ENCODE assay signal across 31 mouse cellular contexts in genomic region chr11:119148829-119149228, GRCm38 (mm10).
"Had no signal": no experiment of that assay in that cellular context is flagged by ENCODE, and none has a peak within 500 bp of the region (broad histone marks: within the 10 kb centered on the region; RNA-seq: fewer than 3 reads in every experiment).

No protein-coding gene starts in this region.

- H3K27me3 ChIP-seq: limb, embryonic 12.5 days; limb, embryonic 13.5 days; limb, embryonic 15.5 days; liver, embryonic 12.5 days; liver, embryonic 13.5 days; liver, embryonic 15.5 days; lung, embryonic 15.5 days; midbrain, embryonic 12.5 days; midbrain, embryonic 13.5 days; midbrain, embryonic 15.5 days; neural tube, embryonic 12.5 days had no signal

- H3K4me2 ChIP-seq: limb, embryonic 12.5 days; limb, embryonic 13.5 days; limb, embryonic 15.5 days; liver, embryonic 11.5 days; liver, embryonic 12.5 days; liver, embryonic 13.5 days; liver, embryonic 15.5 days; lung, embryonic 14.5 days; lung, embryonic 15.5 days; midbrain, embryonic 11.5 days; midbrain, embryonic 12.5 days; midbrain, embryonic 13.5 days; midbrain, embryonic 15.5 days; neural tube, embryonic 12.5 days had no signal

- H3K4me3 ChIP-seq: limb, embryonic 10.5 days; limb, embryonic 12.5 days; limb, embryonic 13.5 days; limb, embryonic 15.5 days; liver, embryonic 12.5 days; liver, embryonic 13.5 days; liver, embryonic 15.5 days; lung, embryonic 15.5 days; megakaryocyte, embryonic 14.5 days; midbrain, embryonic 10.5 days; midbrain, embryonic 12.5 days; midbrain, embryonic 13.5 days; midbrain, embryonic 15.5 days; neural tube, embryonic 12.5 days had no signal

- H3K4me1 ChIP-seq: liver, embryonic 13.5 days; lung, embryonic 15.5 days; megakaryocyte, embryonic 14.5 days had no signal

- DNase-seq: left cerebral cortex, postnatal 4 days; liver; liver, embryonic 13.5 days; liver, postnatal 0 days; lung, adult 18-20 months; lung, adult 2 months; lung, embryonic 14.5 days; lung, postnatal 10 days; lung, postnatal 14 days; lung, postnatal 36 days; lung, postnatal 4 days; midbrain, embryonic 14.5 days had no signal

- H3K36me3 ChIP-seq: liver, embryonic 13.5 days; liver, embryonic 15.5 days had no signal

- H3K27ac ChIP-seq: limb, embryonic 10.5 days; limb, embryonic 12.5 days; limb, embryonic 13.5 days; limb, embryonic 15.5 days; liver, embryonic 12.5 days; liver, embryonic 13.5 days; liver, embryonic 14.5 days; liver, embryonic 15.5 days; lung, embryonic 15.5 days; macrophage; midbrain, embryonic 10.5 days; midbrain, embryonic 12.5 days; midbrain, embryonic 13.5 days; midbrain, embryonic 15.5 days; neural tube, embryonic 12.5 days had no signal

- H3K9ac ChIP-seq: limb, embryonic 12.5 days; limb, embryonic 13.5 days; limb, embryonic 15.5 days; liver, embryonic 12.5 days; liver, embryonic 13.5 days; liver, embryonic 14.5 days; liver, embryonic 15.5 days; liver, postnatal 0 days; lung, embryonic 14.5 days; lung, embryonic 15.5 days; midbrain, embryonic 12.5 days; midbrain, embryonic 13.5 days; midbrain, embryonic 15.5 days; neural tube, embryonic 12.5 days had no signal

- ATAC-seq: liver, embryonic 12.5 days; liver, postnatal 0 days; lung, postnatal 0 days; midbrain, embryonic 13.5 days; midbrain, embryonic 15.5 days; midbrain, embryonic 16.5 days had no signal

- H3K9me3 ChIP-seq: limb, embryonic 10.5 days; limb, embryonic 12.5 days; limb, embryonic 13.5 days; limb, embryonic 15.5 days; liver, embryonic 12.5 days; liver, embryonic 13.5 days; liver, embryonic 15.5 days; lung, embryonic 15.5 days; megakaryocyte, embryonic 14.5 days; midbrain, embryonic 10.5 days; midbrain, embryonic 12.5 days; midbrain, embryonic 13.5 days; midbrain, embryonic 15.5 days; neural tube, embryonic 12.5 days had no signal
